Mouse (Mus musculus) urinary bladder, adult 18-20 months (tissue): ENCODE data around the gene Dph2.

ENCODE experiments used
- DNase-seq, 2 experiments: peaks; one replicate each; pipeline ENCODE4 v3.0.0; 2022; ENCODE audit warnings: low spot score in 2 of 2, mixed read lengths in 2 of 2

The Dph2 gene

DNA sequence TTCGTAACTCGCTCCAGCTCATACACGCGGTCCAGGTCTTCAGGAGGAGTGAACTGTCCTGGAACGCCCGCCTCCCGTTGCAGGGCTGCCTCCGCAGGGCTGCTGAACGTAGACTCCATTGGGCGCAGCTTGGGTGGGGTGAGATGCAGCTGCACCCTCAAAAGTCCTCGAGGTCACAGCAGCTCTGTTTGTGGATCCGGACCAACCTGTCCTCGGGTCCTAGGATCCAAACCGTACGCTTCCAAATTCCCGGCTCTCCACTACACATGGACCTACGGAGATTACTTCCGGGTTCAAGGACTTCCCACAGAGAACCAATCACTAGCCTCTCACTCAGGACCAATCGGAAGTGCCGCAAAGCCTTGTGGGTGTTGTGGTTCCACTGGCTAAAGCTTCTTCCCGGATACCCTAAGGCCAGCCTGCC is at the start of gene Dph2:
Dph2 (minus strand) TSS at position 295 of the 424 bp plus-strand sequence.
- DNase-seq: peak; percentile 64 to 65

DNA sequence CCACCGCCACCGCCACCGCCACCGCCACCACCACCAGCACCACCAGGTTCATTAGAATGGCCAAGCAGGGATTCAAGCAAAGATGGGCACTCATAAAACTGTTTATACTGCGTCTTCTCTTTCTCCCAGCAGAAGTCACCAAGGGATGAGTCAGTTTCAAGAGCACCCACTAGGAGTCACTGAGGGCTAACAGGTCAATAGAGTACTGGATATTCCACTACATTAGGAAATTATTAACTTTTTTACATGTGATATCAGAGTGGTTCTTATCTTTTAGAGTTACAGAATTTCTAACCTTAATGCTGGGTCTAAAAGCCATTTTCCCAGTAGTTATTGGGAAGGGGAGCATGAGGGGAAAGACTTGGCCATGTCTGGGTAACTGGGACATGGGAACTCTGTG is 45.1 kb upstream of the Dph2 start:
- DNase-seq: no peak

DNA sequence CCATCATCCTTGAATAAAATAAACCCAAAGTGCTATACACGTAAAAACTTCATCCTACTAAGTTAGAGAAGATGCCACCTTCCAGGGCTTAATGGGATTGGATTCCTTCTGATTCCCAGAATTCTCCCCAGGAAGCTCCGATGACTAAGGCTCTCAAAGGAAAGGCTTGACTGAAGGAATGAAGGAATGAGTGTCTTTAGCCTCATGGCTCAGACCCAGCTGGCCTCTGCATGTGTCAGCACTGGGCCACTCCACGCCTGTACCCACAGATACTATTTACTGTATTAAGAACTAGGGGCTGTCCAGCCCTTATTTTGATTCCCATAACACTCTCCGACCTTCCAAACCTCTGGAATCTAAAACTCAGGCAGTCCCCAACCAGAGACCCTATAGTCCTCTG is 42.2 kb upstream of the Dph2 start:
- no peak for DNase-seq

DNA sequence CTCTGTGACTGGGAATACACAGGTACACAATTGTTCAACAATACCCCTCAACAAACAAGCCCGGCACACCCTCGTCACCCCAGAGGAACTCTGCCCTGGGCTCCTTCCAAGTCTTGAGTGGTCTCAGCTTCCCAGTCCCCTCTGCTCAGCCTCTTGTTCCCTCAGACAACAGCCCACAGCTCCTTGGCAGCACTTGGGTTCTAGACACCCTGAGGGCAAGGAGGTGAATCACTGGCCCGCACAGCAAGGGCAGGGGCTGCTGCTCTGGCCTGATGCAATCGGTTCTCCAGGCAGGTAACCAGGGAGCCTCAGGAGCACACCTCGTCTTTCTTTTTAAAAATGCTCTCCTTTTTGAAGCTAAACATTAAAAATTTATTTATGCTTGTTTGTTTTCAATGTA is 41.4 kb upstream of the Dph2 start:
- no peak for DNase-seq

DNA sequence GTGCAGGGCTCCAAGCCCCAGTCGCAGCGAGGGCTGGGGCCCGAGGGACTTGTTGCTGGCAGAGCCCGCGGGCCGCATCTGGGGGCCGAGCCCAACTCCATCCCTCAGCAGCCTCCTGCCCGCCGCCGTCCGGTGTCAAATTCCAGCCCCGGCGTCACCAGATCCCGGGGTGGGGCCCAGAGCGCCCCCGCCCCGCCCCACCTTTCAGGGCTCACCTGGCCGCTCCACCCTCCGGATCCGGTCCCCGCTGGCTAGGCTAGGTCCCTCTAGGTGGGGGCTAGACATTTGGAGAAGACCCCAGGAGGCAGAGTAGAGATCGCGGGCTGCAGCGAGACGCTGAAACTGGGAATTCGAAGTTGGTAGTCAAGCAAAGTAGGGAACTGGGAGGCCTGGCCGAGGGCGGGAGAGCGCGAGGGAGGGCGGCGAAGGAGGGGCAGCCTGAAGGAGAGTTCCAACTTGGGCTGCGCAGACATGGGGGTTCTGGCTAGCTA is 37.6 kb upstream of the Dph2 start, which contains the start of gene Artn:
Artn (minus strand) TSS at position 373 of the 491 bp plus-strand sequence.
- DNase-seq: peak; percentile 67 to 75

DNA sequence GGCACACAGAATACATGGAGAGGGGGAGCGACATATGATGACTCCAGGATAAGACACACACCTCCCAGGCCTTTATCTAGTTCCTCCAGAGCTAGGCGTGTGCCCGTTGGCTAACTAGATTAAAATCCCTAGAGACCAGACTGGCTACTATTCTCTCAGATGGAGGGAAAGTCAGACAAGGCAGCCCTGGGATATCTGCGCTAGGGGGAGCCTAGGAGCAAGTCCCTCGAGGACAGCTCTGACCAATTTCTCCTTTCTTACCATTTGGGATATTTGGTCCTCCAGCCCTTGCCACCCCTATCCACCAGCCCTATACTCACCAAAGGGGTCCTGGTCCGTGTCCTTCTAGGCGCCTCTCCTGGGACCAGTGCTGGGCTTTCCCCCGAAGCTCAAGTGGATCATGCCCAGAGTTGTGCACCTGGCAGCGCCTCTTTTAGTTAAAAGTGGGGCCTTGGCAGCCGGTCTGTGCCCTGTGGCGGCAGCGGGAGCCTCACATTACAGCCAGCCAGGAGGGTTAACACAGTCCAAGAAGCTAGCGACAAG is 36.9 kb upstream of the Dph2 start:
- DNase-seq: peak; percentile 60 to 70

DNA sequence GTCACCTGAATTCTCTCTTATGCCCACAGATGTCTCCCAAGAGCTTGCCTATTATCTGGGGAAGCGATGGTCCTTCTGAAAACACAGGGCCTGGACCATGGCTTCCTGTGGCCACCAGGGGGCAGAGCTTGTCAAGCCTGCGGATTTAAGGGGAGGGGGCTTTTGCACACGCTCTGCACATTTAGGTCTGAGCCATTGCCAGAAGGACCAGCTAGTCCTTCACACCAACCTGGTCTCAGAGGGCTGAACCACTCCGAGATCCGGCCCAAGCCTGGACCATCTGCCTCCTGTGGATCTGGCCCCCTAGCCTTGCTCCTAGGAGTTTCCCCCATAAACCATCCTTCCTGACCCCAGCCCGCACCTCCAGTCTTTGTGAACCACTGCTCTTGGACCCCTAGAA is 36.4 kb upstream of the Dph2 start:
- no peak for DNase-seq

DNA sequence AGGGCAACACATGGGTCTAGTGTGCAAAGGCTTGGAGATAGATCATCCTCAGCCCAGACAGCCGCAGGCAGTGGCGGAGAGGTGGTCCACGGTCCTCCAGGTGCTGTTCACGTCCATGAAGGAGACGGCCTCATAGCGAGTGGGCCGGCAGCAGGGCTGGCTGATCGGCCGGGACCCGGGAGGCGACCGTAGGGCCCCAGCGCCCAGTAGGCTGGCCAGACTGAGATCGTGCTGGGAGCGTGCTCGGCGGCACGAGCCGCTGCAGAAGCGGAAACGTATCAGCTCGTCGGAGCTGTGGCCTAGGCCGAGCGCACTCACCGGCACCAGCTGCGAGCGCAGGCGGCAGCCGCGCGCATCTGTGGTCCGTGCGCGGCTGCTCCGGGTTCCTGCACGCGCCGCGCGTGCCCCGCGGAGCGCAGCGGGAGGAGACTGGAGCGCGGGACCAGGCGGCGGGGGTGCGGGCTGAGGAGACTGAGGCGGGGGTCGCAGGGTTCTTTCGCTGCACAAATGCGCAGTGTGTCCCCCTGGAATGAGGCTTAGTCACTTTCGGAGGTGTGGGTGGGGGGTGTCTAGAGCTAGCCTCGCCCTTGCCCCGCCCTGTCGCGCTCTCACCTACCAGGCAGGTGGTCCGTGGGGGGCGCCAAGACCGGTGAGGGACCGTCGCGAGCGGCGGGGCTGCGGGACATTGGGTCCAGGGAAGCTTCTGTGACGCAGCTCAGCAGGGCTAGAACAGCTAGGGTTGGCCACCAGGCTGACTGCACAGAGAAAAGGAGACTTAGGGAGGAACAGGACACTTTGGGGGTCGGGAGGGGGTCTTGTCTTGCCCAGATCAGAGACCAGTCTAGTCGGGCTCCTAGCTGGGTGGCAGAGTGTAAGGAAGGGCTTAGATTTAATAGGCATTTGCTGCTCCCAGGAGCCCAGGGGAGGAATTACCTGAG is 35.0 kb upstream of the Dph2 start:
- no peak for DNase-seq

DNA sequence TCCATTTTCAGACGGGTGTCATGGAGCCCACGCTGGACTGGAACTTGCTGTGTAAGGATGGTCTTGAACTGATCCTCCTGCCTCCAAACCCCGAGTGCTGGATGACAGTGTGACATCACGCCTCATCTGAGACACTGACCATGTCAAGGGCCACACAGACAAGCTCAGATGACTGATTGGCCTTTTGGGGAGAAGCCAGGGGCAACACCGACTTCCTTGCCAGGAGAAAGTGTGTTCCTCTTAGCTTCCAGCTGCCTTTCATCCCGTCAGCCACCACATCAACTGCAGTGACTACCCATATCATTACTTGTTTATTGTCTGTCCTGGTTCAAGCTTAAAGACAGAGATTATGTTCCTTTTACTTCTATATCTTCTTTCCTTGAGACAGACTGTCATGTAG is 33.1 kb upstream of the Dph2 start:
- no peak for DNase-seq

DNA sequence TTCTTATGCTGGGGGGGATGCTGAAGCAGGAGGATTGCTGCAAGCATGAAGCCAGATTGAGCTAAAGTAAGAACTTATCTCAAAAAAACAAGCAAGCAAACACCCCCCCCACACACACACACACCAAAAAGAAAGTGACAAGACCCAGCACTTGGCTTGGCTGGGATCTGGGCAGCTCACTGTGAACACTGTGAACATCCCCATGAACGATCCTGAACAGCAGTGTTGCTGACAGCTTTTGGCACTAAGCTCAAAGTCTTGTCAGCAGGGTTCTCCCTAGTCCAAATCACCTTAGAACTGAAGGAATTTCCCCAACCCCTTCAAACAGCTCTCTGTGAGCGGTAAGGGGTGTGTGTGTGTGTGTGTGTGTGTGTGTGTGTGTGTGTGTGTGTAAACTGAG is 31.6 kb upstream of the Dph2 start:
- DNase-seq: no peak

DNA sequence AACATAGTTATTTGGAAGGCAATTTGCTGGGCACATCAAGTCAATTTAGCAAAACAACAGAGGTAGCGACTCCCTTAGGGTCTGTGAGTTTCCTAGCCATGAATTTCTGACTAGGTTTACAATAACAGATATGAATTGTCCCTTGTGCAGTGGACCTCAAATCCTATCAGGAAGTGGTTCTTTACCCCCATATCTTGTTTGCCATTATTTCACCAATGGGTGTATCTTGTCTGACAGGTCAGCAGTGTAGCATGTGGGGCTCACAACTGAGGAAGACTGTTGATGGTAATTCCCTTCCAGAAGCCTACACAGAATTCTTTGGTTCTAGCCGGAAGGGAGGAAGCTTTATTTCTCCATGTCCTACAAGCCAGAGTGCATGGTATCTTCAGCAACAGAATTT is 29.5 kb upstream of the Dph2 start:
- no peak for DNase-seq

DNA sequence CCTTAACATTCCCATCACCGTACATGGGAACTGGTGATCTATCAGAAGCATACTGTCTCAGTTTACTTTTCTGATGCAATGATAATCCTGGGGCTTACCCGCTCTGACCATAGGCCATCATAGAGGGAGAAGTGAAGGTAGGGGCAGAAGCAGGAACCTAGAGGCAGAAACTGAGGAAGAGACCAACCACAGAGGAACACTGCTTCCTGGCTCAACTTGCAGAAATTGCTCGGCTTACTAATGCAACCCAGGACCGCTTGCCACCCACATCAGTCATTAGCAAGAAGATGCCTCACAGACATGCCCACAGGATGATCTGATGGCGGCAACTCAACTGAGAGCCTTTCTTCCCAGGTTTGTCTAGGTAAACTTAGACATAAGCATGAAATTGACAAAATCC is 26.9 kb upstream of the Dph2 start:
- no peak for DNase-seq

DNA sequence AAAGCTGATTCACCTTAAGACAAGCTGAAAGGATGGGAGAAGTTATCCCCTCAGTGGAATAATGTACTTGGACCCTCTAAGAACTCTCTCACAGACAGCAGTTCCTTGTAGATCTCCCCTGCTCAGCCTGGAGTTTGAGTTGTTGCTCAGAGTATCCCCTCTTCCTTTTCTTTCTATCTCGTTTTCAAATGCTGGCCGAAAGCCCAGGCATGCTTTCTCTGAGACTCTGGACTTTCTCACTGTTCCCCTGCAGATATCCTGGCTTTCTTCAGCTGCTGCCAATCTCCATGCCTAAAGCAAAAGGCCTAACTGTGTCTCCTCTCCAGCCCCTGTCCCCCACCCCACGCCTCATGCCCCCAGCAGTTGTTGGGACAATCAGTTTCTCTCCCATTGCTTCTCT is 26.4 kb upstream of the Dph2 start:
- DNase-seq: no peak

DNA sequence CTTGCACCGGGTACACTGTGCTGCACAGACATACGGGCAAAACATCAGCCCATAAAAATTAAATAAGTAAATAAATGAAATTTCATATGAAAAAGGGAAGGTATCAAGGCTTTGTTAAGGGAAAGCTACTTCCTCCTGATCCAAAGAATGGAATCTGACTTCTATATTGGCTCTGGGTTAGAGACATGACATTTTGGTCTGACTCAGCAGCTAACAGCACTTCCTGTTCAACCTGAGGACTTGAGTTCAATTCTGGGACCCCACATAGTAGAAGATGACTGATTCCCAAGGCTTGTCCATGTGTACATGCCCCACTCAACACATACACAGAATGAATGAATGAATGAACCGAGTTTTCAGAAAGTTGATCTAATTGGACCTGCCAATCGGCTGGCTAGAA is 26.0 kb upstream of the Dph2 start:
- DNase-seq: no peak

DNA sequence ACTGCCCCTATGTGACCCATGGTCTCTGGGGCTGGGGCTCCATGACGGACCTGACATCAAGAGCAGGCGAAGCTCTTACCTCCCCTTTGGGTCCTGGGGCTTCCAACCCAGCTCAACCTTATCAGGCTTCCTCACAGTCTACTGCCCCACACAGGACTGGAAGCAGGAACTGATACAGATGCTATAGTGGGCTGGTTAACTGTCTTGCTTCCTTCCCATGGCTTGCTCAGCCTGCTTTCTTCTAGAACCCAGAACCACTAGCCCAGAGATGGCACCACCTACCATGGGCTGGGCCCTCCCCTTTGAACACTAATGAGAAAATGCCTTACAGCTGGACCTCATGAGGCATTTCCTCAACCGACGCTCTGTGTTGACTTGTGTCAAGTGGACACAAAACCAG is 25.6 kb upstream of the Dph2 start:
- no peak for DNase-seq

DNA sequence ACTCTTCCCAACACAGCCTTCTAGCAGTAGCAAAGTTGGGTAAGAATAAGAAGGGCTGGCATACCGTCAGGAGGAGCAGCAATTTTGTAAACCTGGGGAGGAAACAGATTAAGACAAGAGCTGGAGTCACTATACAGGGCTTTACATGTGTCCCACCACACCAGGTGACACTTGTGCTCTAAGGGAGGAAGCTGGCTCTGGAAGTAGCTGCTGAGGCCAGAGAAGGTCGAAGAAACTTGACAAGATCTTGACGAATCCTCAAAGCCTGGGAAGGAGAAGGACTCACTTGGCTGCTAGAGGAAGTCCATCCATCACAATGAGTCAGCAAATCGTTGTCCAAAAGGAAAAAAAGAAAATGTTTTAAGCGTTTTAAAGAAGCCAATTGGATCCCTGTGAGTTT is 24.6 kb upstream of the Dph2 start:
- DNase-seq: no peak

DNA sequence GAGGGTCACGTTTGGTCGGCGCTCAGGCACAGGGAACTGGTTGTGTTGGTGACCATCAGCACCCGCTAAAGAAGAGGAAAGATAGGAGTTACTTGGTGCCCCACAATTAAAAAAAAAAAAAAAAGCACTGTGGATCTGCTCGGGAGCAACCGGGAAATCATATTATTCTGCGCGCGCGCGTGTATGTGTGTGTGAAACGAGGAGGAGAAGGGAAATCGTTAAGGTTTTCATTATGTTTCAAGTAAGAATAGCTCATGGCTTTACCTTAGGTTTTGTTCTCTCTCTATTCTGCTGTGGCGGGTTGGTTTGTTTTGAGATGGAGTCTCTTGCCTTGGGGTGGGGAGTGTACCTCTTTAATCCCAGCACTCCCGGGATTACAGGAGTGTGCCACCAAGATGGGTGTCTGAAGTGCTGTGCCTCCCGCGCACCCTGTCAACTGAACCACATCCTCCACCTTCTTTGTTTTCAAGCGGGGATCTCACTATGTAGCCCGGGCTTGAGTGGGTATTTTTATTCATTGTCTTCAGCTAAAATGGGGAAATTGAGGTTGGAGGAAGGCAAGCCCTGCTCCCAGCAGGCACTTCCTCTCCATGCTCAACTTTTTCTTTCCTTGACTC is 23.8 kb upstream of the Dph2 start:
- DNase-seq: no peak

DNA sequence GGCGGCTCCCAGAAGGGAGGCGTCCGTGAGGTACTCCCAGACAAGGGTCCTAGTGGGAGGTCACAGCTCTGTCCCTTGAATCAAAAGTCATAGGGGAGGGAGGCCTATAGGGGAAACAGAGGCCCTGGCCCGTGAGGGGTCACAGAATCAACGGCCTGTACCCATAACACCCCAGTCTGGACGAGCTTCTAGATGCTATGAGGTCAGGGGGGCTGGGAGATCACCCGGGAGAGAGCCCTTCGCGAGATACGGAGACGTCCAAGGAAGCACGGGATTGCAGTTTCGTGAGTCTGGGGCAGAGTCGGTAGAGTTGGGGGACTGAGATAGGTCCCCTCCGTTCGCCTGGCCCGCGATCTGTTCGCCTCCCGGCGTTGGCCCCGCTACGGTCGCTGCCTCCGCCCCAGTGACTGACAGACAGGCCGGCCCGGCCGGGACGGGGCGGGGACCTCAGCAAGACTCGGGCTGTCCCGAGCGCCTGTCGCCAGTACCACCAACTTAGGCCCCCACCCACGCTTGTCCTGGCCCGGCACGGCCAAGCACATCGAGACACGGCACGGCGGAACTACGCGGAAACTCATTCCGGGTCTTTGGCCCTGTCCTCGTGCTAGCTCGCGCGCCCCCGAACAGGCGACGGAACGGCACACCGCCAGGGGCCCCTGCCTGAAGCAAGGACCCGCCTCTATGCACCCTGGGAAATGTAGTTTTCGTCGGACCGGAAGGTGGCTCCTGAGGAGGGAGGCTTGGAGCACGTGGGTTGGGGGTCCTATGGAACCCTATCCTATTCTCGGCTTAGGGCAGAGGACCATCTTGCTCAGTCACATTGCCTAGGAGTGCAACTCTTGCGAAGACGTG is 23.0 kb upstream of the Dph2 start, which contains the start of gene Ipo13:
Ipo13 (minus strand) TSS at position 409 of the 852 bp plus-strand sequence.
- DNase-seq: peak; percentile 86 to 99

DNA sequence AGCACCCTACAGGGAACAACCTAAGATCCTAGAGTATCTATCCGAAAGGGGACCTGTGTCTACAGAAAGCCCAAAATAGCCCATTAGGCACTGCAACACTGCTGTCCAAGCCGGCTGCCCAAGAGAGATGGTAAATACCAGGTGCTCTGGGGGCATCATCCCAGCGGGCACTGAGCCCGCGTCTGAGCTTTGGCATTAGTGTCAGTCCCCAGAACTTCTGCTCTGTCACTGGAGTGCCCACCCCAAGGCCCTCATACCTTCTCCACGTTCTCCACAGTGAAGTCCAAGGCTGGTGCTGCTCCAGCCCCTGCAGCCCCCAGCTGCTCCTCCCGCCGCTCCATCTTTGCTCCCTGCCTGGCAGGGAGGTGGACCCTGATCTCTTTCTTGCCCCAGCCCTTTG is 22.2 kb upstream of the Dph2 start:
- no peak for DNase-seq

DNA sequence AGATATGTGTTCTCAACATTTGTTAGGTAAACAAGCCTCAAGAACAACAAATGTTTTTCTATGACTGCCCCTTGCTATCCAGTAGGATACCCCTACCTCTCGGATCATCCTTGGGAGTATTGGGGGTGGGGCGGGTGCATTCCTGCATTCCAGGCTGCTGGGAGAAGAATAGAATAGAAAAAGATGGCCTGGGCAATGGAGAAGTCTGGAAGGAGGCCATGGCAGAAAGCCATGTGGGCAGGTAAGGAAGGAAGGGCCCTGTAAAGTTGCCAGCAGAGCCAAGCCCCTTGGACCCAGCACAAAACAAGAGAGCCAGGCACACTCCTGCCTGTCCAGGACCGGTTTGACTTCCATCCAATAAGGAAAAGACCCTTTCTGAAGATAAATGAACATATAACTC is 21.6 kb upstream of the Dph2 start:
- no peak for DNase-seq

DNA sequence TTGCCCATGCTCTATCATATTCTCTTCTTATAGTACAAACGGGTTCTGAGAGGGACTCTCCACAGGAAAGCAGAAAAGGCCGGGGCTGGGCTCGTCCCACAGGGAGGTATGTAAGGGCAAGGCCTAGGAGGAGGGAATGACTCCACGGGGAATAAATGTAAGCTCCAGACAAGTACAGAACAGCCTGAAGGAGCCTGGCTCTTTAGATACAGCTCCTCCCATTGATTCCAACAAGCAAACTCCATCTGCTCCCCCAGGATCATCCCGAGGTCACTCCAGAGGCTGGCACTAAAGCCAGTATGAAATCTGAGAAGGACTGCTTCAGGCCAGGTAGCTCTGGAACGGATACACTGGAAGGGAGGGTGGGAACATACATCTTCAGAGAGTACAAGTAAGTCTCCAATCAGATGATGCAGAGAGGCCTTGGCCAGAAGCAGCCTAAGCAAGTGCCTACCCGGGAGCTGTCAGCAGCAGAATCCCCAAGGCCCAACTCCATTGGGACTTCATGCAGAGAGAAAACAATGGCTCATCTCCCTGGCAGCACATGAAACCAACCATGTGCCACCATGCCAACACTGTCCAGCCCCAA is 20.9 kb upstream of the Dph2 start:
- DNase-seq: no peak
